Mouse (Mus musculus): Measurements from ENCODE around the gene Cideb. TPM values are rescaled to one million over a fixed set of nuclear protein-coding genes. Genes with fewer than 3 reads are reported as not detected.

The Cideb gene
- polyA plus RNA-seq, 1 experiment from 2014 or later: 0.25 TPM

GRCm38 (mm10) chr14:55716271-55716670 lies 42.0 kb downstream of the Cideb start:
- Histone ChIP-seq H3K9me3 (no peaks in the 10 kb centered on the region), H3K4me3 (no peak overlapping the region), H3K4me1 (replicated peaks) (peaks cover 9% of the 10 kb centered on the region), H3K9ac (no peak overlapping the region), H3K27ac (no peak overlapping the region), H3K4me2 (no peak overlapping the region), H3K36me3 (peaks cover 39% of the 10 kb centered on the region), H3K27me3 (peaks cover 30% of the 10 kb centered on the region)
- 92% methylated on average over 6 of the region's 6 CpGs for WGBS
- ATAC-seq (ENCODE audit: low FRiP score): no peak

GRCm38 (mm10) chr14:55714893-55715292 lies 43.4 kb downstream of the Cideb start:
- ATAC-seq (ENCODE audit: low FRiP score): no peak
- no peak overlapping the region for H3K27ac ChIP-seq
- H3K4me3 ChIP-seq: no peak overlapping the region
- H3K4me1 ChIP-seq (replicated peaks): no peaks in the 10 kb centered on the region
- peaks cover 33% of the 10 kb centered on the region for H3K27me3 ChIP-seq
- peaks cover 38% of the 10 kb centered on the region for H3K36me3 ChIP-seq
- 43% methylated on average over 6 of the region's 6 CpGs for WGBS
- no peaks in the 10 kb centered on the region for H3K9me3 ChIP-seq
- H3K9ac ChIP-seq: no peak overlapping the region
- H3K4me2 ChIP-seq: no peak overlapping the region

GRCm38 (mm10) chr14:55713729-55714122 lies 44.5 kb downstream of the Cideb start, which contains the start of gene Tgm1:
Tgm1 (minus strand) TSS chr14:55713926.
- Histone ChIP-seq H3K4me1 (replicated peaks) (no peaks in the 10 kb centered on the region), H3K9ac (no peak within 1 kb of the TSS), H3K4me3 (no peak within 1 kb of the TSS), H3K27me3 (peaks cover 33% of the 10 kb centered on the region), H3K27ac (no peak within 1 kb of the TSS), H3K36me3 (peaks cover 27% of the 10 kb centered on the region), H3K9me3 (no peaks in the 10 kb centered on the region), H3K4me2 (no peak within 1 kb of the TSS)
- ATAC-seq (ENCODE audit: low FRiP score): no peak
- 30% methylated on average over 4 of the region's 4 CpGs for WGBS

- no peak overlapping the region for H3K4me2 ChIP-seq
- no peak overlapping the region for H3K4me3 ChIP-seq
- 17% methylated on average over 24 of the region's 25 CpGs for WGBS
- peaks cover 33% of the 10 kb centered on the region for H3K27me3 ChIP-seq
- H3K9ac ChIP-seq: no peak overlapping the region
- peaks cover 21% of the 10 kb centered on the region for H3K36me3 ChIP-seq
- no peak for ATAC-seq (ENCODE audit: low FRiP score)
- H3K9me3 ChIP-seq: no peaks in the 10 kb centered on the region
- no peak overlapping the region for H3K27ac ChIP-seq
- H3K4me1 ChIP-seq (replicated peaks): no peaks in the 10 kb centered on the region
These were observed 45.1 kb downstream of the Cideb start for GRCm38 (mm10) chr14:55713007-55713728.

GRCm38 (mm10) chr14:55711786-55712185 lies 46.5 kb downstream of the Cideb start:
- peaks cover 33% of the 10 kb centered on the region for H3K27me3 ChIP-seq
- no peak overlapping the region for H3K4me3 ChIP-seq
- peaks cover 8% of the 10 kb centered on the region for H3K36me3 ChIP-seq
- no peak overlapping the region for H3K9ac ChIP-seq
- no peak overlapping the region for H3K4me2 ChIP-seq
- H3K9me3 ChIP-seq: no peaks in the 10 kb centered on the region
- ATAC-seq (ENCODE audit: low FRiP score): no peak
- H3K4me1 ChIP-seq (replicated peaks): no peaks in the 10 kb centered on the region
- WGBS: 83% methylated on average over 7 of the region's 7 CpGs
- no peak overlapping the region for H3K27ac ChIP-seq

- Histone ChIP-seq H3K4me3 (no peak overlapping the region), H3K4me1 (replicated peaks) (no peaks in the 10 kb centered on the region), H3K27ac (no peak overlapping the region), H3K9ac (no peak overlapping the region), H3K4me2 (no peak overlapping the region), H3K36me3 (no peaks in the 10 kb centered on the region), H3K27me3 (peaks cover 33% of the 10 kb centered on the region), H3K9me3 (no peaks in the 10 kb centered on the region)
- 93% methylated on average over 4 of the region's 4 CpGs for WGBS
- no peak for ATAC-seq (ENCODE audit: low FRiP score)
These were observed 48.7 kb downstream of the Cideb start for GRCm38 (mm10) chr14:55709509-55709908.

- Histone ChIP-seq H3K4me1 (replicated peaks) (no peaks in the 10 kb centered on the region), H3K9ac (no peak overlapping the region), H3K4me2 (no peak overlapping the region), H3K27me3 (peaks cover 14% of the 10 kb centered on the region), H3K9me3 (no peaks in the 10 kb centered on the region), H3K27ac (no peak overlapping the region), H3K4me3 (no peak overlapping the region), H3K36me3 (no peaks in the 10 kb centered on the region)
- WGBS: 81% methylated on average over 5 of the region's 5 CpGs
- ATAC-seq (ENCODE audit: low FRiP score): no peak
These were observed 50.9 kb downstream of the Cideb start for GRCm38 (mm10) chr14:55707397-55707796.

GRCm38 (mm10) chr14:55706051-55706600 lies 52.1 kb downstream of the Cideb start:
- Histone ChIP-seq H3K4me1 (replicated peaks) (no peaks in the 10 kb centered on the region), H3K36me3 (no peaks in the 10 kb centered on the region), H3K4me2 (no peak overlapping the region), H3K4me3 (no peak overlapping the region), H3K27me3 (0 out of 2 replicates have a peak, but pooled peaks cover 3% of the 10 kb centered on the region), H3K9ac (no peak overlapping the region), H3K9me3 (no peaks in the 10 kb centered on the region), H3K27ac (no peak overlapping the region)
- WGBS: 90% methylated on average over 8 of the region's 8 CpGs
- ATAC-seq (ENCODE audit: low FRiP score): no peak

Other genes starting within 250 kb of the Cideb start
- 2.4 and 2.5 TPM in 2 replicates for gene Cpne6, start 248.0 kb downstream of the Cideb start, polyA plus RNA-seq (2015; fragmentation: Nextera tagmentation; extraction: Ambion mirVana)
- 0.05 and 0.10 TPM in 2 replicates for gene Nrl, start 233.5 kb downstream of the Cideb start, polyA plus RNA-seq (2015; fragmentation: Nextera tagmentation; extraction: Ambion mirVana)
- gene Pck2, start 218.2 kb downstream of the Cideb start, polyA plus RNA-seq (2015; fragmentation: Nextera tagmentation; extraction: Ambion mirVana): 20.7 and 21.5 TPM in 2 replicates
- 124 and 130 TPM in 2 replicates for gene Dcaf11, start 198.5 kb downstream of the Cideb start, polyA plus RNA-seq (2015; fragmentation: Nextera tagmentation; extraction: Ambion mirVana)
- 0.71 and 2.0 TPM in 2 replicates for gene A730061H03Rik, start 198.1 kb downstream of the Cideb start, polyA plus RNA-seq (2015; fragmentation: Nextera tagmentation; extraction: Ambion mirVana)
- gene Fitm1, start 182.8 kb downstream of the Cideb start, polyA plus RNA-seq (2015; fragmentation: Nextera tagmentation; extraction: Ambion mirVana): 0.40 and 0.54 TPM in 2 replicates
- gene Psme1, start 180.3 kb downstream of the Cideb start, polyA plus RNA-seq (2015; fragmentation: Nextera tagmentation; extraction: Ambion mirVana): 188 TPM in 2 replicates
- gene Emc9, start 173.2 kb downstream of the Cideb start, polyA plus RNA-seq (2015; fragmentation: Nextera tagmentation; extraction: Ambion mirVana): 15.7 and 20.4 TPM in 2 replicates
- gene Psme2, start 167.3 kb downstream of the Cideb start, polyA plus RNA-seq (2015; fragmentation: Nextera tagmentation; extraction: Ambion mirVana): 198 and 215 TPM in 2 replicates
- gene Rnf31, start 166.8 kb downstream of the Cideb start, polyA plus RNA-seq (2015; fragmentation: Nextera tagmentation; extraction: Ambion mirVana): 18.8 and 20.8 TPM in 2 replicates
- 9.0 and 10.0 TPM in 2 replicates for gene Irf9, start 154.9 kb downstream of the Cideb start, polyA plus RNA-seq (2015; fragmentation: Nextera tagmentation; extraction: Ambion mirVana)
- 15.1 and 16.0 TPM in 2 replicates for gene Rec8, start 140.4 kb downstream of the Cideb start, polyA plus RNA-seq (2015; fragmentation: Nextera tagmentation; extraction: Ambion mirVana)
- 86.1 and 96.7 TPM in 2 replicates for gene Ipo4, start 122.5 kb downstream of the Cideb start, polyA plus RNA-seq (2015; fragmentation: Nextera tagmentation; extraction: Ambion mirVana)
- gene Gm49378, start 120.6 kb downstream of the Cideb start, polyA plus RNA-seq (2015; fragmentation: Nextera tagmentation; extraction: Ambion mirVana): 2.2 and 2.8 TPM in 2 replicates
- 58.5 and 65.8 TPM in 2 replicates for gene Tm9sf1, start 114.7 kb downstream of the Cideb start, polyA plus RNA-seq (2015; fragmentation: Nextera tagmentation; extraction: Ambion mirVana)
- 0.41 and 0.43 TPM in 2 replicates for gene Tssk4, start 108.3 kb downstream of the Cideb start, polyA plus RNA-seq (2015; fragmentation: Nextera tagmentation; extraction: Ambion mirVana)
- 74.7 and 77.5 TPM in 2 replicates for gene Mdp1, start 98.0 kb downstream of the Cideb start, polyA plus RNA-seq (2015; fragmentation: Nextera tagmentation; extraction: Ambion mirVana)
- 51.1 and 52.9 TPM in 2 replicates for gene Gmpr2, start 86.5 kb downstream of the Cideb start, polyA plus RNA-seq (2015; fragmentation: Nextera tagmentation; extraction: Ambion mirVana)
- 585 and 628 TPM in 2 replicates for gene Nedd8, start 86.3 kb downstream of the Cideb start, polyA plus RNA-seq (2015; fragmentation: Nextera tagmentation; extraction: Ambion mirVana)
- gene Tinf2, start 76.6 kb downstream of the Cideb start, polyA plus RNA-seq (2015; fragmentation: Nextera tagmentation; extraction: Ambion mirVana): 28.0 and 31.8 TPM in 2 replicates
- 0.19 and 0.47 TPM in 2 replicates for gene Tgm1, start 44.5 kb downstream of the Cideb start, polyA plus RNA-seq (2015; fragmentation: Nextera tagmentation; extraction: Ambion mirVana)
- 56.4 and 57.0 TPM in 2 replicates for gene Rabggta, start 36.2 kb downstream of the Cideb start, polyA plus RNA-seq (2015; fragmentation: Nextera tagmentation; extraction: Ambion mirVana)
- 77.4 and 79.2 TPM in 2 replicates for gene Dhrs1, start 12.8 kb downstream of the Cideb start, polyA plus RNA-seq (2015; fragmentation: Nextera tagmentation; extraction: Ambion mirVana)
- gene Nop9, start 12.8 kb downstream of the Cideb start, polyA plus RNA-seq (2015; fragmentation: Nextera tagmentation; extraction: Ambion mirVana): 28.7 and 33.5 TPM in 2 replicates
- gene Ltb4r2, start 3.0 kb upstream of the Cideb start, polyA plus RNA-seq (2015; fragmentation: Nextera tagmentation; extraction: Ambion mirVana): 0.43 and 0.56 TPM in 2 replicates
- 0.32 and 0.74 TPM in 2 replicates for gene Ltb4r1, start 7.5 kb upstream of the Cideb start, polyA plus RNA-seq (2015; fragmentation: Nextera tagmentation; extraction: Ambion mirVana)
- gene Adcy4, start 25.6 kb upstream of the Cideb start, polyA plus RNA-seq (2015; fragmentation: Nextera tagmentation; extraction: Ambion mirVana): 5.3 and 6.0 TPM in 2 replicates
- 2.6 and 3.7 TPM in 2 replicates for gene Ripk3, start 30.4 kb upstream of the Cideb start, polyA plus RNA-seq (2015; fragmentation: Nextera tagmentation; extraction: Ambion mirVana)
- gene Nfatc4, start 64.7 kb upstream of the Cideb start, polyA plus RNA-seq (2015; fragmentation: Nextera tagmentation; extraction: Ambion mirVana): 10.8 and 12.0 TPM in 2 replicates
- gene Nynrin, start 95.6 kb upstream of the Cideb start, polyA plus RNA-seq (2015; fragmentation: Nextera tagmentation; extraction: Ambion mirVana): 11.7 and 11.9 TPM in 2 replicates
- gene Cbln3, start 125.9 kb upstream of the Cideb start, polyA plus RNA-seq (2015; fragmentation: Nextera tagmentation; extraction: Ambion mirVana): 0.14 and 0.27 TPM in 2 replicates
- gene Khnyn, start 126.5 kb upstream of the Cideb start, polyA plus RNA-seq (2015; fragmentation: Nextera tagmentation; extraction: Ambion mirVana): 10.0 and 11.1 TPM in 2 replicates
- gene Sdr39u1, start 141.8 kb upstream of the Cideb start, polyA plus RNA-seq (2015; fragmentation: Nextera tagmentation; extraction: Ambion mirVana): 115 and 124 TPM in 2 replicates
- gene Cma1, start 186.2 kb upstream of the Cideb start, polyA plus RNA-seq (2015; fragmentation: Nextera tagmentation; extraction: Ambion mirVana): 0.43 TPM in 1 of 2 replicates, not detected in the other
- not detected in 2 replicates for gene Cma2, start 192.5 kb upstream of the Cideb start, polyA plus RNA-seq (2015; fragmentation: Nextera tagmentation; extraction: Ambion mirVana)

Measured in hindbrain, embryonic 13.5 days (tissue).